Mouse (Mus musculus) cerebellum, adult 2 months (tissue): Measurements from ENCODE around the gene Kifap3. TPM values are rescaled to one million over a fixed set of nuclear protein-coding genes. Genes with fewer than 3 reads are reported as not detected.

Experiments
- DNase-seq, 2 experiments: peaks; one replicate each; pipeline ENCODE4 v3.0.0; 2021
- H3K27ac ChIP-seq: fragments of 200-500 bp; 2 replicates; pipeline ENCODE4 v1.5.1; 2012; ENCODE audit warnings: low read length, control low read depth, inconsistent platforms; ENCODE audit not compliant: insufficient read depth
- H3K27me3 ChIP-seq: fragments of 200-500 bp; 2 replicates; pipeline ENCODE4 v1.6.1; 2012; ENCODE audit warnings: inconsistent platforms, mild to moderate bottlenecking, low read length, moderate library complexity; ENCODE audit not compliant: control insufficient read depth, insufficient read depth
- H3K4me1 ChIP-seq: fragments of 200-500 bp; 2 replicates; pipeline ENCODE4 v1.6.1; 2011; ENCODE audit warnings: low read length; ENCODE audit not compliant: control insufficient read depth, insufficient read depth
- H3K4me3 ChIP-seq: fragments of 200-500 bp; replicated peaks from 2 replicates; pipeline ENCODE3; 2011; ENCODE audit warnings: mild to moderate bottlenecking, low read depth, low read length, control low read depth; ENCODE audit not compliant: insufficient read depth
- CTCF ChIP-seq: fragments of 200-500 bp; IDR thresholded peaks from 2 replicates; pipeline ENCODE4 v1.5.1; 2011; ENCODE audit warnings: low read depth, mild to moderate bottlenecking, control low read depth, low read length, moderate library complexity, borderline replicate concordance; ENCODE audit not compliant: insufficient read depth
- POLR2A ChIP-seq: fragments of 200-500 bp; IDR thresholded peaks from 2 replicates; pipeline ENCODE4 v1.6.1; 2011; ENCODE audit warnings: low read length, control low read depth, borderline replicate concordance; ENCODE audit not compliant: insufficient read depth
- WGBS: fragments of 180-500 bp; shearing (Covaris S2); methylation state at CpG from one replicate; pipeline ENCODE4 v1.1.7; 2018; 5-methylcytosine and 5-hydroxymethylcytosine counted together
- polyA plus RNA-seq: library from polyadenylated mRNA; depleted of rRNA; stranded (reverse); fragments of >200 nt; gene quantifications from 2 replicates; pipeline ENCODE4 v1.2.3, GENCODE M21; 2012; rRNA removed

Kifap3 gene
- polyA plus RNA-seq, 1 experiment: 111 TPM

GRCm38 (mm10) chr1:163953396-163953795, 174.0 kb downstream of the Kifap3 start:
- WGBS: 73% methylated on average over 2 of the region's 2 CpGs
- no peak overlapping the region for H3K4me3 ChIP-seq
- TF ChIP-seq CTCF: no peak
- no peak for TF ChIP-seq POLR2A
- no peaks in the 10 kb centered on the region for H3K27me3 ChIP-seq
- H3K27ac ChIP-seq: no peak overlapping the region
- H3K4me1 ChIP-seq: no peaks in the 10 kb centered on the region
- no peak for DNase-seq

- no peak for DNase-seq
- Histone ChIP-seq H3K27me3 (no peaks in the 10 kb centered on the region), H3K4me3 (no peak overlapping the region), H3K27ac (no peak overlapping the region), H3K4me1 (no peaks in the 10 kb centered on the region)
- no peak for TF ChIP-seq POLR2A
- TF ChIP-seq CTCF: no peak
- WGBS: 84% methylated on average over 3 of the region's 3 CpGs
These were observed 178.7 kb downstream of the Kifap3 start for GRCm38 (mm10) chr1:163958036-163958435.

GRCm38 (mm10) chr1:163964008-163964689, 184.8 kb downstream of the Kifap3 start:
- Histone ChIP-seq H3K27ac (no peak overlapping the region), H3K4me3 (no peak overlapping the region), H3K27me3 (no peaks in the 10 kb centered on the region), H3K4me1 (no peaks in the 10 kb centered on the region)
- TF ChIP-seq CTCF (no peak), POLR2A (no peak)
- DNase-seq: no peak
- WGBS: 90% methylated on average over 10 of the region's 10 CpGs

Other genes starting within 250 kb of the Kifap3 start
- gene Mettl11b, start 54.4 kb upstream of the Kifap3 start, polyA plus RNA-seq: 0.10 and 0.22 TPM in 2 replicates
- gene Scyl3, start 149.5 kb downstream of the Kifap3 start, polyA plus RNA-seq: 19.3 and 21.2 TPM in 2 replicates
- gene BC055324, start 215.2 kb downstream of the Kifap3 start, polyA plus RNA-seq: 1.2 and 1.8 TPM in 2 replicates
- 4.0 and 4.2 TPM in 2 replicates for gene Mettl18, start 215.3 kb downstream of the Kifap3 start, polyA plus RNA-seq